Comparison of ENCODE assay signal across 8 mouse cellular contexts in genomic region chr17:83025340-83025816, GRCm38 (mm10).
DNase-seq lines count a peak whose midpoint lies in the region; ATAC-seq and TF ChIP-seq lines count a peak whose summit lies in the region.

No protein-coding gene starts in this region.

- peak; percentile 33 for DNase-seq in c-Kit-negative CD71-positive TER-119-positive erythroid progenitor cells, embryonic 14.5 days (ENCODE audit: low read depth, low spot score)
- DNase-seq in forebrain, embryonic 10.5 days (ENCODE audit: extremely low spot score, low spot score) = peak; percentile 86
- DNase-seq in heart, postnatal 14 days = peak; percentile 76 to 84
- peak; percentile 45 for DNase-seq in large intestine, adult 2 months (ENCODE audit: low read depth, low spot score)
- DNase-seq in lung, embryonic 14.5 days = peak; percentile 98
- DNase-seq in ovary, adult 18-20 months (ENCODE audit: low spot score) = peak; percentile 50
- peak; percentile 74 for DNase-seq in thymus, adult 2 months

- H3K27ac ChIP-seq in forebrain, embryonic 10.5 days = no peak overlapping the region
- no peak overlapping the region for H3K27ac ChIP-seq in lung, embryonic 14.5 days (ENCODE audit: low read depth)
- H3K27ac ChIP-seq in thymus, adult 2 months (ENCODE audit: control insufficient read depth, insufficient read depth, low read length) = no peak overlapping the region

- intact Hi-C loops in heart, postnatal 14 days (cut with DNase I) = loop anchor here (5.0 to 10.0 kb wide), 3 partner anchors 227 to 822 kb away; partner anchors contain the start of genes Haao and Kcng3

- peak; percentile 53 for ATAC-seq in lung, embryonic 14.5 days (ENCODE audit: insufficient read depth)

- WGBS in forebrain, embryonic 10.5 days = 16% methylated on average over 5 of the region's 5 CpGs
- 11% methylated on average over 5 of the region's 5 CpGs for WGBS in large intestine, adult 2 months
- 12% methylated on average over 5 of the region's 5 CpGs for WGBS in lung, embryonic 14.5 days
- WGBS in thymus, adult 2 months = 26% methylated on average over 5 of the region's 5 CpGs

- TF ChIP-seq CTCF in E14TG2a.4 (conservative IDR thresholded peaks at IDR 0.05; ENCODE audit: low read length) = peak; percentile 93
- TF ChIP-seq CTCF in lung, embryonic 14.5 days (IDR thresholded peaks at IDR 0.05; ENCODE audit: low read depth) = peak; percentile 98
- peak; percentile 40; the same call in 1 of the 2 replicates for TF ChIP-seq CTCF in thymus, adult 2 months (IDR thresholded peaks at IDR 0.05; ENCODE audit: borderline replicate concordance, control insufficient read depth, extremely low read depth, insufficient read depth, low read length, poor library complexity)

- no peak overlapping the region for H3K4me3 ChIP-seq in E14TG2a.4 (replicated peaks; ENCODE audit: low read length)
- no peak overlapping the region for H3K4me3 ChIP-seq in forebrain, embryonic 10.5 days
- no peak overlapping the region for H3K4me3 ChIP-seq in lung, embryonic 14.5 days (ENCODE audit: low read depth, low read length)
- H3K4me3 ChIP-seq in thymus, adult 2 months (ENCODE audit: control insufficient read depth, insufficient read depth, low read length) = no peak overlapping the region

- H3K4me2 ChIP-seq in lung, embryonic 14.5 days = no peak overlapping the region

- 0 out of 2 replicates have a peak, but pooled peaks cover 2% of the 10 kb centered on the region for H3K27me3 ChIP-seq in E14TG2a.4 (ENCODE audit: insufficient read depth, low read length)
- no peaks in the 10 kb centered on the region; the same call in 1 of the 2 replicates for H3K27me3 ChIP-seq in forebrain, embryonic 10.5 days (ENCODE audit: poor library complexity, severe bottlenecking)
- H3K27me3 ChIP-seq in lung, embryonic 14.5 days (ENCODE audit: insufficient read depth, low read length) = no peaks in the 10 kb centered on the region
- no peaks in the 10 kb centered on the region for H3K27me3 ChIP-seq in thymus, adult 2 months (ENCODE audit: control insufficient read depth, insufficient read depth, low read length)

- TF ChIP-seq POLR2A in thymus, adult 2 months (IDR thresholded peaks at IDR 0.05; ENCODE audit: control insufficient read depth, extremely low read depth, insufficient read depth, low read length, poor library complexity) = no peak

- H3K9ac ChIP-seq in lung, embryonic 14.5 days = no peak overlapping the region

- 0 out of 2 replicates have a peak, but pooled peaks cover 6% of the 10 kb centered on the region for H3K4me1 ChIP-seq in E14TG2a.4 (replicated peaks; ENCODE audit: low read depth, low read length)
- peaks cover 4% of the 10 kb centered on the region for H3K4me1 ChIP-seq in forebrain, embryonic 10.5 days
- H3K4me1 ChIP-seq in lung, embryonic 14.5 days (ENCODE audit: insufficient read depth) = peaks cover 4% of the 10 kb centered on the region; the same call in 1 of the 2 replicates
- no peaks in the 10 kb centered on the region for H3K4me1 ChIP-seq in thymus, adult 2 months (replicated peaks; ENCODE audit: control insufficient read depth, insufficient read depth, low read length)

- H3K36me3 ChIP-seq in E14TG2a.4 (ENCODE audit: insufficient read depth, low read length) = no peaks in the 10 kb centered on the region
- no peaks in the 10 kb centered on the region for H3K36me3 ChIP-seq in forebrain, embryonic 10.5 days (replicated peaks)
- no peaks in the 10 kb centered on the region for H3K36me3 ChIP-seq in lung, embryonic 14.5 days (ENCODE audit: insufficient read depth)
- no peaks in the 10 kb centered on the region for H3K36me3 ChIP-seq in thymus, adult 2 months (ENCODE audit: control insufficient read depth, insufficient read depth, low read length)

- H3K9me3 ChIP-seq in E14TG2a.4 (ENCODE audit: low read length) = peaks cover 27% of the 10 kb centered on the region
- no peaks in the 10 kb centered on the region for H3K9me3 ChIP-seq in forebrain, embryonic 10.5 days
- H3K9me3 ChIP-seq in lung, embryonic 14.5 days (ENCODE audit: low read depth, low read length) = no peaks in the 10 kb centered on the region

Comparison
In these comparisons a context has a peak if more than half of its experiments do, and no peak if none do; other contexts are left out.
1. CTCF ChIP-seq: peak in every context shown above with its lines; median percentile 98 in lung, embryonic 14.5 days; 93 in E14TG2a.4; 40 in thymus, adult 2 months.
2. DNase-seq: peak in every context shown above with its lines; median percentile 98 in lung, embryonic 14.5 days; 86 in forebrain, embryonic 10.5 days; 80 in heart, postnatal 14 days; 74 in thymus, adult 2 months; 50 in ovary, adult 18-20 months; 45 in large intestine, adult 2 months; 33 in c-Kit-negative CD71-positive TER-119-positive erythroid progenitor cells, embryonic 14.5 days.